ENCODE assay signal across 8 mouse cellular contexts in the genomic region with DNA sequence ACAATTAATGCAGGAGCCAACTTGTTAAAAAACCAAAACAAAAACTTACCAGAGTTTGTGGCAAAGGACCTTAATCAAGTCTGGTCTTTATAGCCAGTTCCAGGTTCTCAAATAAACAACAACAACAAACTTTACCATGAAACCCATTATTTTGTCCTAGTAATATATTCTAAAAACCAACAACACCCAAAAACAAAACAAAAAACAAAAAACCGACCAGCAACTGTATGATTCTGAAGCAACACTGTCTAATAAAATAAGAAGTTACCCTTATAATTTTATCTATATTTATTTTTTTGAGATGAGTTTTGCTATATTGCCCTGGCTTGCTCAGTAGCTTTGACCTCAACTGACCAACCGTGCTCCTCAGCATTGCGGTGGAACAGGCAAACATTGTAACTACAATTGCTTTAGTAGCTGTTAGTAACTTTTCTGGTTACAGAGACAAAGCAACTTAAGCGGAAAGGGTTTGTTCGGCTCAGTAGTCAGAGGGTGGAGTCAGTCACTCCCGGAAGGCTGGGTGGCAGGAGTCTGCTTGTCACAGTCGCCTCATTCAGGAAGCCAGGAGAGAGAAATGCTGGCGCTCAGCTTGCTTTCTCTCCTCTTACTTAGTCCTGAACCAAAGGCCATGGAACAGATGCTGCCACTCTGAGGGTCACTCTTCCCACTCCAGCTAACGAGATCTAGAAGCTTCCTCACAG. TPM values are rescaled to one million over a fixed set of nuclear protein-coding genes. Genes with fewer than 3 reads are reported as not detected.
DNase-seq lines count a peak whose midpoint lies in the region; ATAC-seq lines count a peak whose summit lies in the region.

No protein-coding gene starts in this region.

- no peak overlapping the region for H3K4me2 ChIP-seq in forebrain, embryonic 15.5 days (replicated peaks)

- WGBS in forebrain, embryonic 10.5 days = 51% methylated on average over 9 of the region's 9 CpGs
- 41% methylated on average over 9 of the region's 9 CpGs for WGBS in forebrain, embryonic 15.5 days

- H3K27me3 ChIP-seq in forebrain, embryonic 10.5 days (ENCODE audit: poor library complexity, severe bottlenecking) = peaks cover 13% of the 10 kb centered on the region
- no peaks in the 10 kb centered on the region for H3K27me3 ChIP-seq in forebrain, embryonic 15.5 days

- H3K4me1 ChIP-seq in forebrain, embryonic 10.5 days = peaks cover 35% of the 10 kb centered on the region
- peaks cover 25% of the 10 kb centered on the region for H3K4me1 ChIP-seq in forebrain, embryonic 15.5 days

- no peak overlapping the region for H3K9ac ChIP-seq in forebrain, embryonic 15.5 days (replicated peaks)

- H3K36me3 ChIP-seq in forebrain, embryonic 10.5 days (replicated peaks) = no peaks in the 10 kb centered on the region
- no peaks in the 10 kb centered on the region for H3K36me3 ChIP-seq in forebrain, embryonic 15.5 days

- H3K4me3 ChIP-seq in forebrain, embryonic 10.5 days = no peak overlapping the region
- no peak overlapping the region for H3K4me3 ChIP-seq in forebrain, embryonic 15.5 days

- peak; percentile 19 for DNase-seq in forebrain, embryonic 10.5 days (ENCODE audit: extremely low spot score, low spot score)
- DNase-seq in c-Kit-positive CD71-positive TER-119-negative erythroid progenitor cells, embryonic 14.5 days (ENCODE audit: low read depth) = peak; percentile 48
- DNase-seq in kidney, postnatal 36 days = peak; percentile 64 to 74
- no peak for DNase-seq in frontal cortex, postnatal 10 days (ENCODE audit: low spot score in 2 of 2)
- no peak for DNase-seq in right cerebral cortex, postnatal 14 days

- no peak overlapping the region for H3K27ac ChIP-seq in forebrain, embryonic 10.5 days
- no peak overlapping the region for H3K27ac ChIP-seq in forebrain, embryonic 15.5 days (replicated peaks)

- no peak for ATAC-seq in forebrain, embryonic 15.5 days (replicated peaks)
- peak; percentile 48; the same call in 1 of the 2 replicates for ATAC-seq in neutrophil, adult 5-6 weeks (ENCODE audit: extremely low read depth, insufficient number of reproducible peaks, low FRiP score, poor library complexity, severe bottlenecking)
- no peak for ATAC-seq in frontal cortex, adult (ENCODE audit: low TSS enrichment)

- no peaks in the 10 kb centered on the region for H3K9me3 ChIP-seq in forebrain, embryonic 10.5 days
- no peaks in the 10 kb centered on the region for H3K9me3 ChIP-seq in forebrain, embryonic 15.5 days

RNA-seq across cellular contexts. Expression of gene Slc22a5, which starts 1.4 kb away (rescaled TPM):
- 7.0 and 7.7 TPM in 2 replicates for polyA plus RNA-seq in forebrain, embryonic 10.5 days (2016; fragmentation: Nextera tagmentation; extraction: Ambion mirVana)
- polyA plus RNA-seq in forebrain, embryonic 15.5 days (2015; fragmentation: Nextera tagmentation; extraction: Ambion mirVana) = 10.2 and 10.9 TPM in 2 replicates
- 7.7 and 10.0 TPM in 2 replicates for total RNA-seq in neutrophil, adult 5-6 weeks (2017)

RNA-seq across cellular contexts. Expression of gene Gm12216, which starts 33.8 kb away (rescaled TPM):
- 0.16 TPM in 1 of 2 replicates, not detected in the other for polyA plus RNA-seq in forebrain, embryonic 10.5 days (2016; fragmentation: Nextera tagmentation; extraction: Ambion mirVana)
- polyA plus RNA-seq in forebrain, embryonic 15.5 days (2015; fragmentation: Nextera tagmentation; extraction: Ambion mirVana) = 0.28 TPM in 1 of 2 replicates, not detected in the other
- 10.1 and 12.6 TPM in 2 replicates for total RNA-seq in neutrophil, adult 5-6 weeks (2017)

Comparison
In these comparisons a context has a peak if more than half of its experiments do, and no peak if none do; other contexts are left out.
1. DNase-seq: peak in forebrain, embryonic 10.5 days (single experiment), c-Kit-positive CD71-positive TER-119-negative erythroid progenitor cells, embryonic 14.5 days (single experiment) and kidney, postnatal 36 days (2 of 2); none in frontal cortex, postnatal 10 days (0 of 2) and right cerebral cortex, postnatal 14 days (single experiment).